Mouse (Mus musculus) lung, postnatal 36 days (tissue): ENCODE measurements around the gene Csrnp1.

Experiments used
- DNase-seq: peaks from one replicate; pipeline ENCODE4 v3.0.0; 2022; ENCODE audit warnings: mixed read lengths

Gene Csrnp1

GRCm38 (mm10) chr9:119976704-119977556 is 7.5 kb downstream of the Csrnp1 start:
- peak; percentile 39 for DNase-seq

GRCm38 (mm10) chr9:119975286-119975685 is 9.2 kb downstream of the Csrnp1 start:
- no peak for DNase-seq

GRCm38 (mm10) chr9:119974609-119975008 is 9.8 kb downstream of the Csrnp1 start:
- no peak for DNase-seq

GRCm38 (mm10) chr9:119973869-119974520 is 10.5 kb downstream of the Csrnp1 start:
- peak; percentile 34 for DNase-seq

- DNase-seq, result no peak
Observed at GRCm38 (mm10) chr9:119973281-119973680, 11.2 kb downstream of the Csrnp1 start.

GRCm38 (mm10) chr9:119972582-119972981 is 11.9 kb downstream of the Csrnp1 start:
- peak; percentile 24 for DNase-seq

GRCm38 (mm10) chr9:119972166-119972565 is 12.3 kb downstream of the Csrnp1 start:
- DNase-seq, result no peak

GRCm38 (mm10) chr9:119970763-119971656 is 13.4 kb downstream of the Csrnp1 start:
- DNase-seq, result peak; percentile 55

- peak; percentile 85 for DNase-seq
Observed at GRCm38 (mm10) chr9:119970221-119970620, 14.2 kb downstream of the Csrnp1 start.

- DNase-seq, result no peak
Observed at GRCm38 (mm10) chr9:119969811-119970210, 14.6 kb downstream of the Csrnp1 start.

GRCm38 (mm10) chr9:119966221-119966910 is 18.1 kb downstream of the Csrnp1 start:
- no peak for DNase-seq

- DNase-seq, result peak; percentile 34
Observed at GRCm38 (mm10) chr9:119965186-119965585, 19.3 kb downstream of the Csrnp1 start.

GRCm38 (mm10) chr9:119964206-119964605 is 20.3 kb downstream of the Csrnp1 start:
- DNase-seq, result peak; percentile 86

- peak; percentile 88 for DNase-seq
Observed at GRCm38 (mm10) chr9:119962987-119963667, 21.3 kb downstream of the Csrnp1 start.

GRCm38 (mm10) chr9:119962216-119962615 is 22.2 kb downstream of the Csrnp1 start:
- DNase-seq, result no peak

GRCm38 (mm10) chr9:119958835-119959234 is 25.6 kb downstream of the Csrnp1 start:
- DNase-seq, result peak; percentile 32

- no peak for DNase-seq
Observed at GRCm38 (mm10) chr9:119951388-119951787, 33.1 kb downstream of the Csrnp1 start.

- peak; percentile 24 for DNase-seq
Observed at GRCm38 (mm10) chr9:119950434-119950833, 34.0 kb downstream of the Csrnp1 start.

GRCm38 (mm10) chr9:119948804-119949203 is 35.7 kb downstream of the Csrnp1 start:
- DNase-seq, result no peak

- DNase-seq, result no peak
Observed at GRCm38 (mm10) chr9:119945173-119945900, 39.1 kb downstream of the Csrnp1 start.

GRCm38 (mm10) chr9:119943326-119943725 is 41.1 kb downstream of the Csrnp1 start:
- DNase-seq, result no peak
